Mouse (Mus musculus): ENCODE results near the gene Atg5. TPM values are rescaled to one million over a fixed set of nuclear protein-coding genes. Genes with fewer than 3 reads are reported as not detected.
"Not testable (repeated sequence)": the region's sequence is repeated elsewhere in the genome, so short reads cannot be mapped to it uniquely, and the experiment has no call there.

The Atg5 gene
- total RNA-seq, 1 experiment from 2014 or later, result 36.6 TPM

DNA sequence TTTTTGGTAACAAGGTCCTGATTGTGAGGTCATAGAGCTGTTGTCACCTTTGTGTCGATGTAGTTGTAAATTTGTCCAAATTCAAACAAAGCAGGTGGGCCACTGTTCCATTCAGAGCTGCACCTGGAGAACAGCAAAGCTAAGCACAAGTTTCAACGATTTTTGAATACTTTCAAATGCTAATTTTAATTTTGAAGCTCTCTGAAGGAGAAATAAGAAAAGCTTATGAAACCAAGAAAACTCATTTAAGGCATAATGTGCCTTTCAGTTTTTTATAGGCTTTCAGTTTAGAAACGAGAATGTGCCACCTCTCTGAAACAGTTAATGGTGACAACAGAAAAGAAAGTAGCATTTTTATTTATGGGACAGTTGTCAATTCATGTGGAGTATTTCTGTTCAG, 36.7 kb downstream of the Atg5 start:
- ATAC-seq (replicated peaks; ENCODE audit: insufficient number of reproducible peaks, low FRiP score, low TSS enrichment, poor library complexity, severe bottlenecking), result no peak

DNA sequence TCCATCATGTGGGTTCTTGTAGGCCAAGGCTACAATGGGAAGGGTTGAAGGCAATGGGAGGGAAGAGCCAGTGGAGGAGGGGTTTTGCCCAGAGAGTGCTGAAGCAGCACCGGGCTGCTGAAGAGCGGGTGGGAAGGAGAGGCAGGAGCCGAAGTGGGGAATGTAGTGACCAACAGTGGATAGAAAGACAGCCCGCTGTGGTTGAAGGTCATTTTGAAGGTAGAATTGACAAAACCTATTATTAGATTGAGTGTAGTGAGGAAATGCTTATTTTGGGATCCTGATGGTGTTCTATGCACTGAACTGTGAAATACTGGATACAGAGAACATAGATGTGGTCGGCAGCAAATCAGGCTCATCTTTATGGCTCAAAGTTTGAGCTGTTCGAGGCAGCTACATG, 38.1 kb downstream of the Atg5 start:
- ATAC-seq (replicated peaks; ENCODE audit: insufficient number of reproducible peaks, low FRiP score, low TSS enrichment, poor library complexity, severe bottlenecking), result no peak

DNA sequence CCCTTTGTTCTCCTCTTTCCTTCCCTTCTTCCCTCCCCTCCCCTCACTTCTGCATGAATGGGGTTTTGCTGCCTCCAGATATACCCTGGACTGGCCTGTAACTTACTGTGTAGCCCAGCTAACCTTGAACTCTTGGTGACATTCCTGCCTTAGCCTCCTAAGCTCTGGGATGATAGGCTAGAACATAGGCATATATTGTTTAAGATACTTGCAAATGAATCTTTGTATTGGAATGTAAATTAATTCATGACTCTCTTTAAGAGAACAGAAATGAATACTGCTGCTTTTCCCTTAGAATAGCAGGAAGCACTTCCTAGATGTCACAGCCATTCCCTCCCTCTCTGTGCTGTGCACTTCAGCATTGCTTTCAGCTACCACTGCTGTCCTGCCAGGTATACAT, 40.1 kb downstream of the Atg5 start:
- ATAC-seq (replicated peaks; ENCODE audit: insufficient number of reproducible peaks, low FRiP score, low TSS enrichment, poor library complexity, severe bottlenecking), result no peak

DNA sequence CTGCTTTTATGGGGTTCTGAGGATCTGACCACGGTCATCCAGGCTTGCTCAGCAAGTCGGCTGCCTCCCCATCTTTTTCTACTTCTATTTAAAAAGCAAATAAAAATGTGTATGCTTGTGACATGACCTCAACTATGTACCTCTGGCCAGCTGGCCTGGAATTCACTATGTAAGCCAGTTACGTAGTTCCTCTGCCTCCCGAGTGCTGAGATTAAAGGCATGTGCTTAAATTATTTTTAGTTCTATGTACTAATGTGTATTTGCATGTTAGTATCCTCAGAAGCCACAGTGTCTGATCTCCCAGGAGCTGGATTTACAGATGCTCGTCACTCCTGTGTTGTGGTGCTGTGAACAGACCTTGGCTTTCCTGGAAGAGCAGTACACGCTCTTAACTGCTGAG, 41.1 kb downstream of the Atg5 start:
- ATAC-seq (replicated peaks; ENCODE audit: insufficient number of reproducible peaks, low FRiP score, low TSS enrichment, poor library complexity, severe bottlenecking), result no peak

DNA sequence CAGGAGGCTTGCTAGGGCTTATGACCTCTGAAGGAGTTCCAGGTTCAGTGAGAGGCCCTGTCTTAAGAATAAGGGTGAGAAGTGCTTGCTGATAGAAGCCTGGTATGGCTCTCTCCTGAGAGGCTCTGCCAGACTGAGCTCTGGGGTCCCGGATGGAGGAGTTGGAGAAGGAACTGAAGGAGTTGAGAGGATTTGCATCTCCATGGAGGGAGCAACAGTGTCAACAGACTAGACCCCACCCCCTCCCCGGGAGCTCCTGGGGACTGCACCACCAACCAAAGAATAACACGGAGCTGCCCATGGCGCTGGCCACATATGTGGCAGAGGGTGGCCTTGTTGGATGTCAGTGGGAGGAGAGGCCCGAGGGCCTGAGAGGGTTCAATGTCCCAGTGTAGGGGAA, 47.1 kb downstream of the Atg5 start:
- no peak for ATAC-seq (replicated peaks; ENCODE audit: insufficient number of reproducible peaks, low FRiP score, low TSS enrichment, poor library complexity, severe bottlenecking)

DNA sequence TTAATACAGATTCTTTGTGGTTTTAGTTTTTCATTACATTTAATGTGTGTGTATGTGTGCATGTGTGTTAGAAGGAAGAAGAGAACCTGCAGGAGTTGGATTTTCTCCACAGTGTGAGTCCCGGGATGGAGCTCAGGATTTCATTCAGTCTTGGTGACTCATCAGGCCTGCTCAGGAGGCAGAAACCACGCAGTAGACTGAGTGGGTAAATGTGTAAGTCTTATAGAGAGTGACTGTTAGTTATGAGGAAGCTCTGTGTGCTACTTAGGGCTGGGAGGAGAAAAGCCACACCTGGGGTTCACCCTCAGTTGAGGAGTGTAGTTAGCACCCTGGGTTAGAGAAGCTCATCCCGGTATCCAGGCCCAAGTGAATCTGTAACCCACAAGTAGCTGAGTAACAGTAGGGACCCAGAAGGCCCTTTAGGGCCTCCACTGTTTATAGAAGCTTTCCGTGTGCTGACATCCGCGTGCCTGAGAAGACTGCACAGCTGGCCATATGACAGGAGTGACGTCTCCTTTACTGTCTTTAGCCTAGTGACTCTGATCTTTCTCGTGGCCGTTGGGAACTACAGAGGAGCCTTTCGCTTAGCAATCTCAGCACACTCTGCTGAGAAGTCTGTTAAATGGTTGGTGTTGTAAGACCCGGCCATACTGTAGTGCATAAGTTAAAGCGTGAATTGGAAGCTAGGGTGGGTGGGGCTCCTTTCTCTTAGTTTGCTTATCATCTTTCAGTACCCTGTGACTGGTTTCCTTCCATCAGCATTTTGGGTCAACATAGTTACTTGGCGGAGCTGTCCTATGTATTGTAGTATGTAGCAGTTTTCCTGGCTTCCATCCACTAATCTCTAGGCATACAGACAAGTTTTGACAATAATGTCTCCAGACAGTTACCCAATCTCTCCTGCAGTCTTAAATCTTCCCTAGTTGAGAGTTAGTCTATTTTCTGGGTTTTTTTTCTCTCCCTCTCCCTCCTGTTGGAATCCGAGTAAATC, 48.4 kb downstream of the Atg5 start:
- ATAC-seq (replicated peaks; ENCODE audit: insufficient number of reproducible peaks, low FRiP score, low TSS enrichment, poor library complexity, severe bottlenecking), result no peak

DNA sequence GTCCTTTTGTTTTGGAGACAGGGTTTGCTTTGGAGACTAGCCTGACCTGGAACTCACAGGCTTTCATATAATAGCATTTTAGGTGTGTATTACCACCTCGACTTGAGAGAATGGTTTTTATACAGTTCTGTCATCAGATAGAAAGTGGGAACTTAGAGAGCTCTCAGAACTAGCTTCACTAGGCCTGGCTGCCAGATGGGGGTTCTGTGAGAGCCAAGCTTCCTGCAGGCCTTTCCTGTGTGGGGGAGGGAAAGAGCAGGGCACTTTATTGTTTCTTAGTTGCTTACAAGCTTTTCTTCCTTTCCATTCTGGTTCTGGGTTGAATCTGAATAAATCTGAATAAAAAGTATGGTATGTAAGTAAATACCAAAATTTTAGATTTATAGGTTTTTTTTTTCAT, 54.0 kb downstream of the Atg5 start:
- ATAC-seq (replicated peaks; ENCODE audit: insufficient number of reproducible peaks, low FRiP score, low TSS enrichment, poor library complexity, severe bottlenecking), result no peak

DNA sequence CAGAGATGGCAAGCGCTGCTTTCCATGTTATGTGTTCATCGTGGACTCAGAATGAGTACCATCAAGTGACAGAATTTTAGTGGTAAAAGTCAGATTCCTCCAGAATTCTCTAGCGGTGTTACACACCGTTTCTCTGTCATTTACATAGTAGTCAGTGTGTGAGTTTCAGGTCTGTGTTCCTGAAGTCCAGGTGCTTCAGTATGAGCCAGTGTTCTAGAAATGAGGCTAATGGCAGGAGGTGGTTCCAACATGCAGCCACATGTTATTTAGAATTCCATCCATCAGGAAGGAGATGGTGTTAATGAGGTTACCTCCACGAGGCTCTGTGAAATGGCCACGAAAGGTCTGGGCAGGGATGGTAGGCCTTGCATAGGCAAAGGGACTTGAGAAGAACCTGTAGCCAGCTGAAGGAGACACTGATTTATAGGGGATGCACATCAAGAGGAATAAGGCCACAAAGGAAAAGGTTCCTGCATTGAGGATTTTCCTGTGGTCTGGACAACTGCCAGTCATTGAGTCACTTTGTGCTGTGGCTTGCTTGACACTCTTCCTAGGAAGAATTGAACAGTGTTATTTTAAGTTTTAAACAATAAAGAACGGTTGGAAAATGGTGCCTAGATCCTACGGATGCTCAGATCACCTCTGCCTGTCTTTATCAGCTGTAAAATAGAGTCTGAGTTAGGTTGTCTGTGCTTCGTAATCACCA, 55.1 kb downstream of the Atg5 start:
- ATAC-seq (replicated peaks; ENCODE audit: insufficient number of reproducible peaks, low FRiP score, low TSS enrichment, poor library complexity, severe bottlenecking), result no peak

DNA sequence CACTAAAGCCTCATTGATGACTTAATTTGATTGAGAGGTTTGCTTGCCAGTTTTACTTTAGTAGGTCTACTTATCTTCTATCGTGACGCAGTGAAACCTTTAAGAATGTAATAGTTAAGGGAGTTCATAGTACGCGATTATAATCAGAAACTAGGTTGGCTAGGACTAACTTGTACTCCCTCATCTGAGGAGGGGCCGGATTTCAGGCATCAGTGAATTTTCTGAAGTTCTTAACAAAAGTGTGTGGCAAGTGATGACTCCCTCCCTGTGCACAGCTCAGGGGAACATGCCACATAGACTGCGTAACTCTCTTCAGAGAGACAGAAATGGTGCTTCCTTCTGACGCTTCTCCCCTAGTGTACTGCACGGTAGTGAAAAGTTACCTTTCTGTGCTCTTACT, 55.7 kb downstream of the Atg5 start:
- no peak for ATAC-seq (replicated peaks; ENCODE audit: insufficient number of reproducible peaks, low FRiP score, low TSS enrichment, poor library complexity, severe bottlenecking)

DNA sequence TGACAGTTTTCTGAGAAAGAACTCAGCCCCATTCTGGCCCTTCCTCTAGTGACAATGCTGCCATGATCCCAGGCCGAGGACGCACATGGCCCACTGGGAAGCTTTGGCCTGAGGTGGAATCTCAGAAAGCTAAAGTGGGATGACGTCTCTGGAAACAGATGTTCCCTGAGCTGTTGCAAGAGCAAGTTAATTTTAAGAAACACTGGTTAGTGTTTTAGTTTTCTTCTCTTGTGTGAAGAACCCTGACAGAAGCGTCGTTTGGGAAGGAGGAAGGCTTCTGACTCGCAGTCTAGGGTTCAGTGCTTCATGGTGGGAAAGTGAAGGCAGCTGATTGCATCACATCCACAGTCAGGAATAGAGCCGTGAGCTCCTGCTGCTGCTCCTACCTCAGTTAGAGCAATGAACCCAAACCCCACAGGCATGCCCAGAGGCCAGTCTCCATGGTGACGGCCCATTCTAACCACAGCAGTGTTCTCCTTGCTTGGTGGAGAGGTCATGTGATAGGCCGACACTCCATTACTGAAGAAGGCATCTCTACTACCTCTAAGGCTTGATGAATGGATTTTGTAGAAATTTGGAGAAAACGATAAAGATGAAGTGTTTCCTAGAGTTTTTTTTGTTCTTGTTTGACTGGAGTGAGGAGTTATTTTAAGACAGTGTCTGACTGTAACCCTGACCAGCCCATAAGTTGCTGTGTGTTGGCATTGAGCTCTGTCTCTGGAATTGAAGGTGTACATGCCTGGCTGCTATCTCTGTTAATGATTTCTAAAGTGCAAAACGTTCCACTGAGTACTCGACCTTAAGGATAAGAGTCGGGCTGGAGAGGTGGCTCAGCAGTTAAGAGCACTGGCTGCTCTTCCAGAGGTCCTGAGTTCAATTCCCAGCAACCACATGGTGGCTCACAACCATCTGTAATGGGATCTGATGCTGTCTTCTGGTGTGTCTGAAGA, 57.7 kb downstream of the Atg5 start:
- ATAC-seq (replicated peaks; ENCODE audit: insufficient number of reproducible peaks, low FRiP score, low TSS enrichment, poor library complexity, severe bottlenecking), result no peak

DNA sequence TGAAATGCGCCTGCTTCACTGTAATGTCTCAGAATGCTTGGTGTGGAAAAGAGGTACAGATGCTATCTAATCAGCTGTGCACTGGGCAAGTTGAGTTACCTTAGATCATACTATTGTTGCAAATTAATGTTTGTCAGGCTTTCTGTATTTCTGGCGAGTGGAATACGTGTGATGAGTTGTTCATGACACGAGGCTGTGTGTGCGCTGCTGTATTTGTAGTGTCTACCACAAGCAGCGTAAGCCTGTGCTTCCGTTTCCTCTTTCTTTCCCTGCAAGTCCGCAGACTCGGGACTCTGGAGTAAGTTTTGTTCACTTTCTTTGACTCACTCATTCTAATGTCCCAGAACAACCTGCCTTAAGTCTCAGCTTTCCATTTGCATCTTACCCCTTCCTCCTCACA, 58.9 kb downstream of the Atg5 start:
- ATAC-seq (replicated peaks; ENCODE audit: insufficient number of reproducible peaks, low FRiP score, low TSS enrichment, poor library complexity, severe bottlenecking), result peak; percentile 64

DNA sequence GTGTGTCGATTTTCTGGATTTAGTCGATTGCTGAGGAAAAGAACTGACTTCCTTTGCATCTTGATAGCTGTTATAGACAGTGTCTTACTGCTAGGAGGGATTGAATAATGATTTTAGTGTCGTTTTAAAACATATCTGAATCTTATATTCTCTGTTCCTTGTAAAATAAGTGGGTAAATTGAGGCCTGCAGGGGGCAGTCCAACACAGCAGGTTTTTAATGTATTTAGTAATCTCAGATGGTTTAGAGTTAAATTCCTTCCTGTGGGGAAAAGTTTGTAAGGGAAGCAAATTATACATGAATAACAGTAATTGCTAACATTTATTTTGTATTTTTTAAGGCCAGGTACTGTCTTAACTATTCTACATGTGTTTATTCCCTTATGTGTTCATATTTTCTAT, 60.2 kb downstream of the Atg5 start:
- no peak for ATAC-seq (replicated peaks; ENCODE audit: insufficient number of reproducible peaks, low FRiP score, low TSS enrichment, poor library complexity, severe bottlenecking)

DNA sequence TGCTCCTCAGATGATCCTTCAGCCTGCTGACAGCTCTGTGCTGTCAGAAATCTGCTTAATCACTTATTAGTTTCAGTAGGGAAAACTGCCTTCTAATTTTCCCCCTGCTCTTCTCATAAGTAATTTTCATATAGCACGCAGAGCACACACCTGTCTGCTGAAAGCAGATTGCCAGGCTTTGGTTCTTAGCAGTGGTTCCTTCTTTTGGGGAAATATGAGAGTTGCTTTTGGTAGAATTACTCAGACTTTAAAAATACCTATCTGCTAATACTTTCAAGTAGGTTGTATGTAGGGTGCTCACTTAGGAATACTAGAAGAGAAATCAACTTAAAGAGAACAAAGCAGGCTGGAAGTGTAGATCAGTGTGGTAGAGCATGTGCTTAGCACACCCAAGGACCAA, 62.6 kb downstream of the Atg5 start:
- no peak for ATAC-seq (replicated peaks; ENCODE audit: insufficient number of reproducible peaks, low FRiP score, low TSS enrichment, poor library complexity, severe bottlenecking)

DNA sequence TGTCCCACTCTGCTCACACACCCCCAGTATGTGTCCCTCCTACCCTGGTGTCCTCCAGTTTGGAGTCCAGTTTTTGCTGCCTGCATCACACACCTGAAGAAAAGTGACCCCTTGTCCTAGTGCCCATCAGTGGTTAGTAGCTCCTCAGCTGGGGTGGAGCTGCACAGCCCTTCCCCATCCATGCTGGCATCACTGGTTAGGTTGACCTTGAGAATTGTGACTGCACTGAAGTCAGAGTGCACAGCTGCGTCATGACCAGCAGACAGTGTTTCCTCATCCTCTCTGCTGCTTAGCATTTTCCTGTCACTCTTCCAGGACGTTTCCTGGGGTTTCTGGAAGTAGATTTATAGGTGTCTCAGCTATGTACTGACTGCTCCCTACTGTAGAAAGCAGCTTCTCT, 63.3 kb downstream of the Atg5 start:
- no peak for ATAC-seq (replicated peaks; ENCODE audit: insufficient number of reproducible peaks, low FRiP score, low TSS enrichment, poor library complexity, severe bottlenecking)

DNA sequence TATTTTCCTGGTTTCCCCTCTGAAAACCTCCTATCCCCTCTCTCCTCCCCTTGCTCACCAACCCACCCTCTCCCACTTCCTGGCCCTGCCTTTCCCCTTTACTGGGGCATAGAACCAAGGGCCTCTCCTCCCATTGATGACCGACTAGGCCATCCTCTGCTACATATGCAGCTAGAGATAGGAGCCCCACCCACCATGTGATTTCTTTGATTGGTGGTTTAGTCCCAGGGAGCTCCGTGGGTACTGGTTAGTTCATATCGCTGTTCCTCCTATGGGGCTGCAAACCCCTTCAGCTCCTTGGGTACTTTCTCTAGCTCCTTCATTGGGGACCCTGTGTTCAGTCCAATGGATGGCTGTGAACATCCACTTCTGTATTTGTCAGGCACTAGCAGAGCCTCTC, 64.5 kb downstream of the Atg5 start:
- not testable (repeated sequence) for ATAC-seq (replicated peaks; ENCODE audit: insufficient number of reproducible peaks, low FRiP score, low TSS enrichment, poor library complexity, severe bottlenecking)

DNA sequence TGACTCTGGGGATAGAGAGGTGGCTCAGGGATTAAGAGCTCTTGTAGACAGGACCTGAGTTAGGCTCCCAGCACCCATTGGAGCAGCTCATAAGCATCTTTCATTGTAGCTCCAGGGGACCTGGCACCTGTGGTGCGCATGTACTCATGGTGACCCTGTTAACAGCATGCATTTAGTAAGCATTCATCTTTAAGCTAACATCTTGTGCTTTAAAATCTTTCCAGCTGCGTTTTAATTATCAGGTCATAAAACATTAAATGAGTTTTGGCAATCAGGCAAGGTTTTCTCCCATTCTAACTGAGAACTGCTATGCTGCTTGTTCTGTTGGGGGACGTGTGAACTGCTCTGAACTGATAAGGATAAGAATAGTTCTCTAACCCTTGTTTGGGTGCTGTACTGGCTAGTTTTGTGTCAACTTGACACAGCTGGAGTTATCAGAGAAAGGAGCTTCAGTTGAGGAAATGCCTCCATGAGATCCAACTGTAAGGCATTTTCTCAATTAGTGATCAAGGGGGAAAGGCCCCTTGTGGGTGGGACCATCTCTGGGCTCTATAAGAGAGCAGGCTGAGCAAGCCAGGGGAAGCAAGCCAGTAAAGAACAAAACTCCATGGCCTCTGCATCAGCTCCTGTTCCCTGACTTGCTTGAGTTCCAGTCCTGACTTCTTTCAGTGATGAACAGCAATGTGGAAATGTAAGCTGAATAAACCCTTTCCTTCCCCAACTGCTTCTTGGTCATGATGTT, 68.7 kb downstream of the Atg5 start:
- not testable (repeated sequence) for ATAC-seq (replicated peaks; ENCODE audit: insufficient number of reproducible peaks, low FRiP score, low TSS enrichment, poor library complexity, severe bottlenecking)

DNA sequence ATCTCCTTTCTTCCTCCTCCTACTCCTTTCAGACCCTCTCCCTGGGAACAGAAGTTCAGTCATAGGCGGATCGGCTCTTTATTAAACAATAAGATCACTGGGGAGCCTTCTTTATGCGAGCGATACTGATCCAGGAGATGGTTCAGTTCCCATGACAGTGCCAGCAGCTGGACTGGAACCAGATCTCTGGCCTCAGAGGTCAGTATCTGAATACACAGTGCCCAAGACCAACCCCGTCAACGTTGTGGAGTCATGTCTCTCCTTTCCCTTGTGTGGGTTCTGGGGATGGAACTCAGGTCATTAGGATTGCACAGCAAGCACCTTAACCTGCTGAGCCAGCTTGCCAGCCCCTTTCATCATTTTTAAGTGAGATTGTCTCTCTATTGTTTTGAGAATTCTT, 70.4 kb downstream of the Atg5 start:
- ATAC-seq (replicated peaks; ENCODE audit: insufficient number of reproducible peaks, low FRiP score, low TSS enrichment, poor library complexity, severe bottlenecking), result no peak

DNA sequence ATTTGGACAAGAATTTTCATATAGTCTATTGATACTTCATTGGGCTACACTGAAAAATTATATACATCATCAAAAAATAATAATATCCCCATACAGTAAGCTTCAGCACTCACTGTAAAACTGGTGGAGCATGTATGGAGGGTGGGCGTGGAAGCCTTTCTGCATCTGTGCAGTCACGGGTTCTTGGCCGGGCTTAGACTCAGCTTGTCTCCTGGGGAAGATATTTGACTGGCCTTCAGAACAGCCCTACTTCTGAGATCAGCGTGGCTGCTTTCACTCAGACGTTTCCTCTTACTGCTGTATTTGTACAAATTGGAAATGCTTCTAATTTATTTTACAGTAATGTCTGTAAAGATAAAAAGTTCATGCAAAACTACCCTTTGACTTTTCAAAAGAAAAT, 71.2 kb downstream of the Atg5 start:
- ATAC-seq (replicated peaks; ENCODE audit: insufficient number of reproducible peaks, low FRiP score, low TSS enrichment, poor library complexity, severe bottlenecking), result no peak

Measured in monocyte, adult 5-6 weeks (primary cell).